Mouse (Mus musculus) heart, postnatal 0 days (tissue): ENCODE results near the gene Slc25a30. TPM values are rescaled to one million over a fixed set of nuclear protein-coding genes. Genes with fewer than 3 reads are reported as not detected.

ENCODE experiments used
- ATAC-seq: fragments of 200-750 bp; cut with Nextera tagmentation; 2 replicates; pipeline ENCODE4 v1.8.0; 2017; ENCODE audit warnings: low read depth, moderate number of reproducible peaks, moderate library complexity; ENCODE audit not compliant: insufficient read depth
- DNase-seq: peaks from one replicate; pipeline ENCODE4 v3.0.0-alpha.2; 2016; ENCODE audit warnings: low spot score
- H3K27ac ChIP-seq: fragments of 300-500 bp; sonication (generic); 2 replicates; pipeline ENCODE4 v1.5.1; 2014; ENCODE audit warnings: low read depth, mild to moderate bottlenecking
- H3K27me3 ChIP-seq: fragments of 300-500 bp; sonication (generic); 2 replicates; pipeline ENCODE4 v1.6.1; 2014; ENCODE audit warnings: low read length, mixed read lengths; ENCODE audit not compliant: control insufficient read depth, insufficient read depth
- H3K36me3 ChIP-seq: fragments of 300-500 bp; sonication (generic); replicated peaks from 2 replicates; pipeline ENCODE4 v1.6.1; 2014; ENCODE audit warnings: low read length, mixed read lengths; ENCODE audit not compliant: control insufficient read depth, insufficient read depth
- H3K4me1 ChIP-seq: fragments of 300-500 bp; sonication (generic); 2 replicates; pipeline ENCODE4 v1.6.1; 2014; ENCODE audit warnings: antibody characterized with exemption; ENCODE audit not compliant: control insufficient read depth, insufficient read depth
- H3K4me2 ChIP-seq: fragments of 300-500 bp; sonication (generic); 2 replicates; pipeline ENCODE4 v1.6.1; 2014; ENCODE audit warnings: low read depth, mild to moderate bottlenecking, low read length, moderate library complexity
- H3K4me3 ChIP-seq: fragments of 300-500 bp; sonication (generic); 2 replicates; pipeline ENCODE4 v1.5.1; 2014; ENCODE audit warnings: low read depth, low read length
- H3K9ac ChIP-seq: fragments of 300-500 bp; sonication (generic); replicated peaks from 2 replicates; pipeline ENCODE4 v1.6.1; 2014; ENCODE audit warnings: low read depth, low read length, mixed read lengths
- H3K9me3 ChIP-seq: fragments of 300-500 bp; sonication (generic); replicated peaks from 2 replicates; pipeline ENCODE4 v1.6.1; 2016; ENCODE audit warnings: low read length; ENCODE audit not compliant: control insufficient read depth
- CTCF ChIP-seq: IDR thresholded peaks from 2 replicates; pipeline ENCODE4 v1.5.1; 2016; ENCODE audit warnings: antibody characterized with exemption, control low read depth, low read depth
- EP300 ChIP-seq: IDR thresholded peaks from 2 replicates; pipeline ENCODE4 v1.6.1; 2016; ENCODE audit warnings: antibody characterized with exemption, low read depth
- WGBS: fragments of 180-500 bp; shearing (Covaris S2); extraction: QIAGEN DNeasy Blood & Tissue Kit; methylation state at CpG from one replicate; pipeline ENCODE4 v1.1.7; 2014; 5-methylcytosine and 5-hydroxymethylcytosine counted together
- polyA plus RNA-seq: library from polyadenylated mRNA; unstranded; fragments of >200 nt; fragmentation: Nextera tagmentation; extraction: Ambion mirVana; gene quantifications from 2 replicates; pipeline ENCODE4 v1.2.1, GENCODE M21; 2015
- total RNA-seq: library from RNA; depleted of rRNA; stranded (reverse); fragments of >200 nt; gene quantifications from 2 replicates; pipeline ENCODE4 v1.2.3, GENCODE M21; 2014; ENCODE audit warnings: low replicate concordance; rRNA removed

Gene Slc25a30
- total RNA-seq (39.0 and 39.2 TPM in 2 replicates), polyA plus RNA-seq (6.2 and 6.3 TPM in 2 replicates)

- Histone ChIP-seq H3K36me3 (no peaks in the 10 kb centered on the region), H3K9ac (peak within 1 kb of the TSS; percentile 78), H3K27me3 (no peaks in the 10 kb centered on the region), H3K4me1 (peaks cover 4% of the 10 kb centered on the region; the same call in 1 of the 2 replicates), H3K9me3 (no peaks in the 10 kb centered on the region), H3K4me3 (peak within 1 kb of the TSS; percentile 77), H3K27ac (peak within 1 kb of the TSS; percentile 89), H3K4me2 (peak within 1 kb of the TSS; percentile 77)
- ATAC-seq: peak; percentile 99
- WGBS: 4% methylated on average over 50 of the region's 51 CpGs
- TF ChIP-seq CTCF: no peak
- peak; percentile 29; the same call in 1 of the 2 replicates for TF ChIP-seq EP300
- peak; percentile 96 for DNase-seq
Measured at GRCm38 (mm10) chr14:75786868-75787793, at the start of gene Slc25a30. Gene Slc25a30, minus strand, starts transcription at chr14:75787037.

GRCm38 (mm10) chr14:75836579-75836978 is 49.7 kb upstream of the Slc25a30 start:
- Histone ChIP-seq H3K4me3 (no peak overlapping the region), H3K36me3 (no peaks in the 10 kb centered on the region), H3K4me2 (no peak overlapping the region), H3K9ac (no peak overlapping the region), H3K27ac (peak overlapping the region; percentile 100), H3K9me3 (no peaks in the 10 kb centered on the region), H3K4me1 (peaks cover 39% of the 10 kb centered on the region), H3K27me3 (no peaks in the 10 kb centered on the region)
- 83% methylated on average over 3 of the region's 3 CpGs for WGBS
- ATAC-seq (no peak), DNase-seq (no peak)
- no peak for TF ChIP-seq CTCF
- no peak for TF ChIP-seq EP300

GRCm38 (mm10) chr14:75834739-75835381 is 48.0 kb upstream of the Slc25a30 start:
- H3K9ac ChIP-seq: peak overlapping the region; percentile 93
- DNase-seq (peak; percentile 86), ATAC-seq (peak; percentile 70)
- H3K9me3 ChIP-seq: no peaks in the 10 kb centered on the region
- H3K27ac ChIP-seq: peak overlapping the region; percentile 100
- 1% methylated on average over 16 of the region's 16 CpGs for WGBS
- H3K27me3 ChIP-seq: no peaks in the 10 kb centered on the region
- peak overlapping the region; percentile 49 for H3K4me3 ChIP-seq
- peak overlapping the region; percentile 93 for H3K4me2 ChIP-seq
- H3K36me3 ChIP-seq: no peaks in the 10 kb centered on the region
- peaks cover 39% of the 10 kb centered on the region for H3K4me1 ChIP-seq
- TF ChIP-seq CTCF: peak; percentile 43
- no peak; the same call in 1 of the 2 replicates for TF ChIP-seq EP300

- peaks cover 39% of the 10 kb centered on the region for H3K4me1 ChIP-seq
- DNase-seq: peak; percentile 99
- ATAC-seq: peak; percentile 84
- no peak for TF ChIP-seq CTCF
- peak; percentile 67; the same call in 1 of the 2 replicates for TF ChIP-seq EP300
- H3K4me2 ChIP-seq: peak overlapping the region; percentile 93
- peak overlapping the region; percentile 49 for H3K4me3 ChIP-seq
- peak overlapping the region; percentile 93 for H3K9ac ChIP-seq
- under 1% methylated on average over 10 of the region's 10 CpGs for WGBS
- no peaks in the 10 kb centered on the region for H3K36me3 ChIP-seq
- H3K27me3 ChIP-seq: no peaks in the 10 kb centered on the region
- H3K9me3 ChIP-seq: no peaks in the 10 kb centered on the region
- H3K27ac ChIP-seq: peak overlapping the region; percentile 100
Measured at GRCm38 (mm10) chr14:75834251-75834738, 47.5 kb upstream of the Slc25a30 start.

- Histone ChIP-seq H3K4me3 (peak overlapping the region; percentile 49), H3K4me2 (peak overlapping the region; percentile 93), H3K36me3 (no peaks in the 10 kb centered on the region), H3K27me3 (no peaks in the 10 kb centered on the region), H3K9me3 (no peaks in the 10 kb centered on the region), H3K4me1 (peaks cover 44% of the 10 kb centered on the region), H3K27ac (peak overlapping the region; percentile 100), H3K9ac (peak overlapping the region; percentile 93)
- no peak; the same call in 1 of the 2 replicates for TF ChIP-seq EP300
- TF ChIP-seq CTCF: 0 out of 2 replicates have a peak, but pooled peaks have one; percentile 4
- DNase-seq (no peak), ATAC-seq (peak; percentile 24)
- WGBS: 10% methylated on average over 12 of the region's 12 CpGs
Measured at GRCm38 (mm10) chr14:75833546-75834250, 46.9 kb upstream of the Slc25a30 start.
